Mouse (Mus musculus): ENCODE data around the gene Eef1a1.
A peak's percentile ranks its signal among the peaks of the same experiment; 100 is the strongest.

Gene Eef1a1

GRCm38 (mm10) chr9:78488890-78489420 lies at the start of gene Eef1a1:
TSS of gene Eef1a1 (minus strand) at chr9:78489151.
- H3K27me3 ChIP-seq (ENCODE audit: control insufficient read depth, insufficient read depth, low read length, poor library complexity, severe bottlenecking), result no peaks in the 10 kb centered on the region
- DNase-seq (ENCODE audit: low read depth, low spot score), result peak; percentile 83
- H3K36me3 ChIP-seq (ENCODE audit: control insufficient read depth, insufficient read depth, low read length, poor library complexity, severe bottlenecking), result no peaks in the 10 kb centered on the region

- H3K36me3 ChIP-seq (ENCODE audit: control insufficient read depth, insufficient read depth, low read length, poor library complexity, severe bottlenecking), result no peaks in the 10 kb centered on the region
- DNase-seq (ENCODE audit: low read depth, low spot score), result no peak
- no peaks in the 10 kb centered on the region; the same call in 1 of the 2 replicates for H3K27me3 ChIP-seq (ENCODE audit: control insufficient read depth, insufficient read depth, low read length, poor library complexity, severe bottlenecking)
Measured at GRCm38 (mm10) chr9:78538421-78538820, 49.5 kb upstream of the Eef1a1 start.

GRCm38 (mm10) chr9:78537154-78537873 lies 48.4 kb upstream of the Eef1a1 start:
- no peaks in the 10 kb centered on the region; the same call in 1 of the 2 replicates for H3K27me3 ChIP-seq (ENCODE audit: control insufficient read depth, insufficient read depth, low read length, poor library complexity, severe bottlenecking)
- H3K36me3 ChIP-seq (ENCODE audit: control insufficient read depth, insufficient read depth, low read length, poor library complexity, severe bottlenecking), result no peaks in the 10 kb centered on the region
- no peak for DNase-seq (ENCODE audit: low read depth, low spot score)

- Histone ChIP-seq H3K36me3 (ENCODE audit: control insufficient read depth, insufficient read depth, low read length, poor library complexity, severe bottlenecking) (no peaks in the 10 kb centered on the region), H3K27me3 (ENCODE audit: control insufficient read depth, insufficient read depth, low read length, poor library complexity, severe bottlenecking) (no peaks in the 10 kb centered on the region; the same call in 1 of the 2 replicates)
- DNase-seq (ENCODE audit: low read depth, low spot score), result no peak
Measured at GRCm38 (mm10) chr9:78534606-78535005, 45.7 kb upstream of the Eef1a1 start.

GRCm38 (mm10) chr9:78533296-78533935 lies 44.5 kb upstream of the Eef1a1 start:
- peak; percentile 58 for DNase-seq (ENCODE audit: low read depth, low spot score)
- Histone ChIP-seq H3K36me3 (ENCODE audit: control insufficient read depth, insufficient read depth, low read length, poor library complexity, severe bottlenecking) (no peaks in the 10 kb centered on the region), H3K27me3 (ENCODE audit: control insufficient read depth, insufficient read depth, low read length, poor library complexity, severe bottlenecking) (no peaks in the 10 kb centered on the region; the same call in 1 of the 2 replicates)

- DNase-seq (ENCODE audit: low read depth, low spot score), result no peak
- no peaks in the 10 kb centered on the region; the same call in 1 of the 2 replicates for H3K27me3 ChIP-seq (ENCODE audit: control insufficient read depth, insufficient read depth, low read length, poor library complexity, severe bottlenecking)
Measured at GRCm38 (mm10) chr9:78532341-78532819, 43.4 kb upstream of the Eef1a1 start.

GRCm38 (mm10) chr9:78531816-78532215 lies 42.9 kb upstream of the Eef1a1 start:
- DNase-seq (ENCODE audit: low read depth, low spot score), result no peak
- H3K36me3 ChIP-seq (ENCODE audit: control insufficient read depth, insufficient read depth, low read length, poor library complexity, severe bottlenecking), result no peaks in the 10 kb centered on the region
- H3K27me3 ChIP-seq (ENCODE audit: control insufficient read depth, insufficient read depth, low read length, poor library complexity, severe bottlenecking), result no peaks in the 10 kb centered on the region; the same call in 1 of the 2 replicates

More at GRCm38 (mm10) chr9:78532341-78532819, 43.4 kb upstream of the Eef1a1 start:
- no peaks in the 10 kb centered on the region for H3K36me3 ChIP-seq (ENCODE audit: control insufficient read depth, insufficient read depth, low read length, poor library complexity, severe bottlenecking)

GRCm38 (mm10) chr9:78527767-78528381 lies 38.9 kb upstream of the Eef1a1 start:
- no peaks in the 10 kb centered on the region for H3K36me3 ChIP-seq (ENCODE audit: control insufficient read depth, insufficient read depth, low read length, poor library complexity, severe bottlenecking)
- DNase-seq (ENCODE audit: low read depth, low spot score), result peak; percentile 85
- H3K27me3 ChIP-seq (ENCODE audit: control insufficient read depth, insufficient read depth, low read length, poor library complexity, severe bottlenecking), result no peaks in the 10 kb centered on the region

GRCm38 (mm10) chr9:78527301-78527761 lies 38.4 kb upstream of the Eef1a1 start:
- Histone ChIP-seq H3K27me3 (ENCODE audit: control insufficient read depth, insufficient read depth, low read length, poor library complexity, severe bottlenecking) (no peaks in the 10 kb centered on the region), H3K36me3 (ENCODE audit: control insufficient read depth, insufficient read depth, low read length, poor library complexity, severe bottlenecking) (no peaks in the 10 kb centered on the region)
- peak; percentile 86 for DNase-seq (ENCODE audit: low read depth, low spot score)

- H3K27me3 ChIP-seq (ENCODE audit: control insufficient read depth, insufficient read depth, low read length, poor library complexity, severe bottlenecking), result no peaks in the 10 kb centered on the region
- H3K36me3 ChIP-seq (ENCODE audit: control insufficient read depth, insufficient read depth, low read length, poor library complexity, severe bottlenecking), result no peaks in the 10 kb centered on the region
- DNase-seq (ENCODE audit: low read depth, low spot score), result no peak
Measured at GRCm38 (mm10) chr9:78526206-78526605, 37.3 kb upstream of the Eef1a1 start.

GRCm38 (mm10) chr9:78525451-78526135 lies 36.6 kb upstream of the Eef1a1 start:
- Histone ChIP-seq H3K36me3 (ENCODE audit: control insufficient read depth, insufficient read depth, low read length, poor library complexity, severe bottlenecking) (no peaks in the 10 kb centered on the region), H3K27me3 (ENCODE audit: control insufficient read depth, insufficient read depth, low read length, poor library complexity, severe bottlenecking) (no peaks in the 10 kb centered on the region)
- DNase-seq (ENCODE audit: low read depth, low spot score), result no peak

- no peaks in the 10 kb centered on the region for H3K36me3 ChIP-seq (ENCODE audit: control insufficient read depth, insufficient read depth, low read length, poor library complexity, severe bottlenecking)
- peak; percentile 68 for DNase-seq (ENCODE audit: low read depth, low spot score)
- no peaks in the 10 kb centered on the region for H3K27me3 ChIP-seq (ENCODE audit: control insufficient read depth, insufficient read depth, low read length, poor library complexity, severe bottlenecking)
Measured at GRCm38 (mm10) chr9:78521689-78522088, 32.7 kb upstream of the Eef1a1 start.

- no peaks in the 10 kb centered on the region for H3K27me3 ChIP-seq (ENCODE audit: control insufficient read depth, insufficient read depth, low read length, poor library complexity, severe bottlenecking)
- no peaks in the 10 kb centered on the region for H3K36me3 ChIP-seq (ENCODE audit: control insufficient read depth, insufficient read depth, low read length, poor library complexity, severe bottlenecking)
- DNase-seq (ENCODE audit: low read depth, low spot score), result peak; percentile 41
Measured at GRCm38 (mm10) chr9:78520780-78521601, 32.0 kb upstream of the Eef1a1 start.
